Mouse (Mus musculus) myocyte (in vitro differentiated cells): ENCODE results near the gene Obscn. TPM values are rescaled to one million over a fixed set of nuclear protein-coding genes. Genes with fewer than 3 reads are reported as not detected.

Experiments
- H3K27me3 ChIP-seq: one replicate; pipeline ENCODE4 v1.6.1; 2011; ENCODE audit not compliant: control insufficient read depth, insufficient read depth, insufficient read length
- H3K36me3 ChIP-seq: one replicate; pipeline ENCODE4 v1.6.1; 2011; ENCODE audit not compliant: control insufficient read depth, insufficient read depth
- H3K4me2 ChIP-seq: one replicate; pipeline ENCODE4 v1.6.1; 2011; ENCODE audit warnings: low read depth, control low read depth
- H3K4me3 ChIP-seq: one replicate; pipeline ENCODE4 v1.5.1; 2011; ENCODE audit warnings: mild to moderate bottlenecking, control low read depth, moderate library complexity
- H3K79me2 ChIP-seq: one replicate; pipeline ENCODE4 v1.6.1; 2011; ENCODE audit not compliant: control insufficient read depth, insufficient read depth
- H3ac ChIP-seq: one replicate; pipeline ENCODE4 v1.6.1; 2011; ENCODE audit not compliant: control insufficient read depth, insufficient read length
- CEBPB ChIP-seq: IDR thresholded peaks from 2 replicates; pipeline ENCODE4 v1.6.1; 2011; ENCODE audit warnings: mild to moderate bottlenecking, moderate library complexity; ENCODE audit not compliant: poor library complexity, insufficient read depth, severe bottlenecking
- E2F4 ChIP-seq: IDR thresholded peaks from one replicate; pipeline ENCODE4 v1.6.1; 2011; ENCODE audit warnings: mild to moderate bottlenecking, control low read depth, moderate library complexity; ENCODE audit not compliant: insufficient read depth
- MAX ChIP-seq: IDR thresholded peaks from one replicate; pipeline ENCODE4 v1.6.1; 2011; ENCODE audit warnings: low read depth, mild to moderate bottlenecking, control low read depth
- MYOD1 ChIP-seq, 3 experiments: IDR thresholded peaks; one replicate each; pipeline ENCODE4 v1.6.1; 2011; ENCODE audit warnings: control low read depth in 2 of 3, low read depth in 2 of 3, mild to moderate bottlenecking in 2 of 3, moderate library complexity in 1 of 3; ENCODE audit not compliant: insufficient read length in 2 of 3, control insufficient read depth in 1 of 3
- MYOG ChIP-seq, 3 experiments: IDR thresholded peaks; one replicate each; pipeline ENCODE4 v1.6.1; 2011; ENCODE audit warnings: control low read depth in 2 of 3, low read depth in 2 of 3, mild to moderate bottlenecking in 2 of 3; ENCODE audit not compliant: insufficient read length in 2 of 3, control insufficient read depth in 1 of 3, insufficient read depth in 1 of 3
- POLR2A ChIP-seq: IDR thresholded peaks from one replicate; pipeline ENCODE4 v1.6.1; 2011; ENCODE audit warnings: low read depth, mild to moderate bottlenecking, control low read depth, moderate library complexity; ENCODE audit not compliant: insufficient read length
- POLR2AphosphoS2 ChIP-seq: IDR thresholded peaks from one replicate; pipeline ENCODE4 v1.6.1; 2011; ENCODE audit warnings: low read depth, control low read depth; ENCODE audit not compliant: insufficient read length
- REST ChIP-seq: IDR thresholded peaks from one replicate; pipeline ENCODE4 v1.6.1; 2011; ENCODE audit warnings: mild to moderate bottlenecking, control low read depth, moderate library complexity; ENCODE audit not compliant: insufficient read depth, insufficient read length
- SRF ChIP-seq: IDR thresholded peaks from one replicate; pipeline ENCODE4 v1.6.1; 2011; ENCODE audit warnings: low read depth; ENCODE audit not compliant: control insufficient read depth, insufficient read length
- TCF12 ChIP-seq: IDR thresholded peaks from one replicate; pipeline ENCODE4 v1.6.1; 2011; ENCODE audit warnings: mild to moderate bottlenecking, control low read depth; ENCODE audit not compliant: poor library complexity, insufficient read depth, severe bottlenecking
- TCF3 ChIP-seq: IDR thresholded peaks from one replicate; pipeline ENCODE4 v1.6.1; 2011; ENCODE audit warnings: low read depth, control low read depth; ENCODE audit not compliant: insufficient read length
- USF1 ChIP-seq: IDR thresholded peaks from one replicate; pipeline ENCODE4 v1.6.1; 2011; ENCODE audit warnings: low read depth, mild to moderate bottlenecking, control low read depth, moderate library complexity
- polyA plus RNA-seq: library from polyadenylated mRNA; unstranded; fragments of >200 nt; fragmentation: generic; extraction: Trizol; gene quantifications from one replicate; pipeline ENCODE4 v1.2.1, GENCODE M21; 2012; ENCODE audit warnings: missing spikeins

Obscn gene
- polyA plus RNA-seq, 1 experiment, result 25.0 TPM

- H3K36me3 ChIP-seq, result peaks cover 9% of the 10 kb centered on the region
- H3ac ChIP-seq, result no peak overlapping the region
- H3K79me2 ChIP-seq, result no peaks in the 10 kb centered on the region
- TF ChIP-seq TCF3, result no peak
- TF ChIP-seq TCF12, result no peak
- TF ChIP-seq POLR2A, result no peak
- TF ChIP-seq USF1, result no peak
- TF ChIP-seq REST, result no peak
- TF ChIP-seq MAX, result no peak
- no peak for TF ChIP-seq MYOG (IDR thresholded peaks at IDR 0.05; ENCODE audit: control insufficient read depth in 1 of 3, insufficient read depth in 1 of 3, insufficient read length in 2 of 3, low read depth in 2 of 3)
- no peak for TF ChIP-seq CEBPB
- no peak for TF ChIP-seq POLR2AphosphoS2
- no peak overlapping the region for H3K4me3 ChIP-seq
- no peaks in the 10 kb centered on the region for H3K27me3 ChIP-seq
- no peak overlapping the region for H3K4me2 ChIP-seq
These were observed 147.0 kb downstream of the Obscn start for GRCm38 (mm10) chr11:58989166-58989565.

GRCm38 (mm10) chr11:58985299-58985917 is 150.8 kb downstream of the Obscn start:
- no peaks in the 10 kb centered on the region for H3K27me3 ChIP-seq
- no peak for TF ChIP-seq USF1
- no peak for TF ChIP-seq MYOD1 (IDR thresholded peaks at IDR 0.05; ENCODE audit: control insufficient read depth in 1 of 3, insufficient read length in 2 of 3, low read depth in 2 of 3)
- TF ChIP-seq TCF3, result no peak
- TF ChIP-seq MYOG (IDR thresholded peaks at IDR 0.05; ENCODE audit: control insufficient read depth in 1 of 3, insufficient read depth in 1 of 3, insufficient read length in 2 of 3, low read depth in 2 of 3), result no peak
- no peak for TF ChIP-seq CEBPB
- TF ChIP-seq REST, result no peak
- TF ChIP-seq E2F4, result no peak
- no peak for TF ChIP-seq MAX
- TF ChIP-seq SRF, result no peak
- no peak for TF ChIP-seq POLR2A
- TF ChIP-seq POLR2AphosphoS2, result no peak
- TF ChIP-seq TCF12, result no peak

GRCm38 (mm10) chr11:58984657-58985056 is 151.5 kb downstream of the Obscn start:
- no peak overlapping the region for H3K4me3 ChIP-seq
- no peak for TF ChIP-seq MYOG (IDR thresholded peaks at IDR 0.05; ENCODE audit: control insufficient read depth in 1 of 3, insufficient read depth in 1 of 3, insufficient read length in 2 of 3, low read depth in 2 of 3)
- no peak for TF ChIP-seq TCF3
- no peak for TF ChIP-seq MYOD1 (IDR thresholded peaks at IDR 0.05; ENCODE audit: control insufficient read depth in 1 of 3, insufficient read length in 2 of 3, low read depth in 2 of 3)
- TF ChIP-seq REST, result no peak
- no peak for TF ChIP-seq TCF12
- TF ChIP-seq POLR2AphosphoS2, result no peak
- no peak for TF ChIP-seq POLR2A
- no peak for TF ChIP-seq MAX
- TF ChIP-seq USF1, result no peak
- no peak for TF ChIP-seq E2F4
- peaks cover 18% of the 10 kb centered on the region for H3K79me2 ChIP-seq
- no peaks in the 10 kb centered on the region for H3K27me3 ChIP-seq
- H3K36me3 ChIP-seq, result peaks cover 18% of the 10 kb centered on the region
- H3K4me2 ChIP-seq, result no peak overlapping the region
- no peak overlapping the region for H3ac ChIP-seq

More at GRCm38 (mm10) chr11:58985299-58985917, 150.8 kb downstream of the Obscn start:
- peaks cover 10% of the 10 kb centered on the region for H3K79me2 ChIP-seq
- H3ac ChIP-seq, result no peak overlapping the region
- no peak overlapping the region for H3K4me2 ChIP-seq
- H3K4me3 ChIP-seq, result no peak overlapping the region
- peaks cover 18% of the 10 kb centered on the region for H3K36me3 ChIP-seq

- Histone ChIP-seq H3K4me2 (no peak overlapping the region), H3K79me2 (peaks cover 26% of the 10 kb centered on the region), H3K36me3 (peaks cover 15% of the 10 kb centered on the region), H3K27me3 (no peaks in the 10 kb centered on the region), H3K4me3 (no peak overlapping the region), H3ac (no peak overlapping the region)
- no peak for TF ChIP-seq USF1
- no peak for TF ChIP-seq SRF
- TF ChIP-seq POLR2A, result no peak
- TF ChIP-seq MYOG (IDR thresholded peaks at IDR 0.05; ENCODE audit: control insufficient read depth in 1 of 3, insufficient read depth in 1 of 3, insufficient read length in 2 of 3, low read depth in 2 of 3), result no peak
- no peak for TF ChIP-seq CEBPB
- no peak for TF ChIP-seq MAX
- TF ChIP-seq TCF3, result no peak
These were observed 152.4 kb downstream of the Obscn start for GRCm38 (mm10) chr11:58983691-58984341.
